Mouse (Mus musculus) heart, embryonic 12.5 days (tissue): ENCODE data around the gene Map2k6. TPM values are rescaled to one million over a fixed set of nuclear protein-coding genes. Genes with fewer than 3 reads are reported as not detected.

Experiments
- ATAC-seq: fragments of 200-750 bp; cut with Nextera tagmentation; 2 replicates; pipeline ENCODE4 v1.8.0; 2017; ENCODE audit warnings: moderate TSS enrichment, moderate library complexity; ENCODE audit not compliant: insufficient number of reproducible peaks, low FRiP score
- H3K27ac ChIP-seq: fragments of 300-500 bp; sonication (generic); 2 replicates; pipeline ENCODE4 v1.5.1; 2016; ENCODE audit warnings: mild to moderate bottlenecking, moderate library complexity; ENCODE audit not compliant: poor library complexity, severe bottlenecking
- H3K27me3 ChIP-seq: fragments of 300-500 bp; sonication (generic); replicated peaks from 2 replicates; pipeline ENCODE4 v1.6.1; 2016; ENCODE audit warnings: mild to moderate bottlenecking, moderate library complexity
- H3K36me3 ChIP-seq: fragments of 300-500 bp; sonication (generic); 2 replicates; pipeline ENCODE4 v1.6.1; 2016; ENCODE audit warnings: mild to moderate bottlenecking, moderate library complexity
- H3K4me1 ChIP-seq: fragments of 300-500 bp; sonication (generic); replicated peaks from 2 replicates; pipeline ENCODE4 v1.6.1; 2016; ENCODE audit warnings: mild to moderate bottlenecking
- H3K4me2 ChIP-seq: fragments of 300-500 bp; sonication (generic); 2 replicates; pipeline ENCODE4 v1.6.1; 2016; ENCODE audit warnings: mild to moderate bottlenecking, moderate library complexity
- H3K4me3 ChIP-seq: fragments of 300-500 bp; sonication (generic); 2 replicates; pipeline ENCODE4 v1.5.1; 2016; ENCODE audit warnings: mild to moderate bottlenecking
- H3K9ac ChIP-seq: fragments of 300-500 bp; sonication (generic); 2 replicates; pipeline ENCODE4 v1.6.1; 2016; ENCODE audit warnings: mild to moderate bottlenecking, moderate library complexity
- H3K9me3 ChIP-seq: fragments of 300-500 bp; sonication (generic); replicated peaks from 2 replicates; pipeline ENCODE4 v1.6.1; 2016; ENCODE audit warnings: mild to moderate bottlenecking, moderate library complexity
- WGBS: fragments of 180-500 bp; shearing (Covaris S2); methylation state at CpG from one replicate; pipeline ENCODE4 v1.1.7; 2016; 5-methylcytosine and 5-hydroxymethylcytosine counted together
- polyA plus RNA-seq: library from polyadenylated mRNA; unstranded; fragments of >200 nt; fragmentation: Nextera tagmentation; extraction: Ambion mirVana; gene quantifications from 2 replicates; pipeline ENCODE4 v1.2.1, GENCODE M21; 2016

The Map2k6 gene
- polyA plus RNA-seq, 1 experiment from 2014 or later, result 13.7 TPM

DNA sequence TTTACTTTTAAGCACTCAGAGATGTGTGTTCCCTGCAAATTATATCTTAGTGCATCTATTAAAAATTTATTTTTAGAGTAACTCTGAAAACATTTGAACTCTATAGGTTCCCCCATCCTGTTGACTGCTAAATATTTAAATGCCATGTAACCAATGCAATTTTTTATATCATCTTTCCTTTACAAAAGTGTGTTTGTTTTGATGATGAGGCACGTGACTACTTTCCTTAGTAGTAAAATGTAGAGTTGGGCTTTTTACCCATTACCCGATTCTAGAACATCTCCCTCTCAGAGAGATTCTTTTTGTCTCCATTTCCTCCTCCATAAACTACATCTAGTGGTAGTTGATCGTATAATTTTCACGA is 51.8 kb downstream of the Map2k6 start:
- Histone ChIP-seq H3K4me3 (no peak overlapping the region), H3K9me3 (no peaks in the 10 kb centered on the region), H3K9ac (no peak overlapping the region), H3K4me1 (peaks cover 42% of the 10 kb centered on the region), H3K27me3 (peaks cover 29% of the 10 kb centered on the region), H3K36me3 (no peaks in the 10 kb centered on the region), H3K4me2 (no peak overlapping the region), H3K27ac (no peak overlapping the region)
- 85% methylated on average over 4 of the region's 4 CpGs for WGBS
- ATAC-seq, result no peak

DNA sequence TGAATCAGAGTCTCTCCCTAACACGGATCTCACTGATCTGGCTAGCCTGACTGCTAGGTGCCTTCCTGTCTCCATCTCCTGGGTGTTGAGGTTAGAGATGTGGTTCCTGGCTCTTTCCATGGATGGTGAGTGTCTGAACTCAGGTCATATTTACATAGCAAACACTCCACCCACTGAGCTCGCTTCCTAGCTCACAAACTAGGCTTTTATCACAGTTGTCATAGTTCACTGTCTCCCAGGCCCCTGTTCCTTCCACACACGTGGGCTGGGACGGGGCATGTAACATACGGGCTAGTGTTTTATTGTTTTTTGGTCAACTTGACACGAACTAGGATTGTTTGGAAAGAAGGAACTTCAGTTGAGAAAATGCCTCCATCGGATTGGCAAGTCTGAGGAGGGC is 52.7 kb downstream of the Map2k6 start:
- Histone ChIP-seq H3K4me3 (no peak overlapping the region), H3K9ac (no peak overlapping the region), H3K9me3 (no peaks in the 10 kb centered on the region), H3K4me2 (no peak overlapping the region), H3K27ac (no peak overlapping the region), H3K4me1 (peaks cover 42% of the 10 kb centered on the region), H3K27me3 (peaks cover 34% of the 10 kb centered on the region), H3K36me3 (no peaks in the 10 kb centered on the region)
- ATAC-seq, result no peak
- 64% methylated on average over 7 of the region's 7 CpGs for WGBS

DNA sequence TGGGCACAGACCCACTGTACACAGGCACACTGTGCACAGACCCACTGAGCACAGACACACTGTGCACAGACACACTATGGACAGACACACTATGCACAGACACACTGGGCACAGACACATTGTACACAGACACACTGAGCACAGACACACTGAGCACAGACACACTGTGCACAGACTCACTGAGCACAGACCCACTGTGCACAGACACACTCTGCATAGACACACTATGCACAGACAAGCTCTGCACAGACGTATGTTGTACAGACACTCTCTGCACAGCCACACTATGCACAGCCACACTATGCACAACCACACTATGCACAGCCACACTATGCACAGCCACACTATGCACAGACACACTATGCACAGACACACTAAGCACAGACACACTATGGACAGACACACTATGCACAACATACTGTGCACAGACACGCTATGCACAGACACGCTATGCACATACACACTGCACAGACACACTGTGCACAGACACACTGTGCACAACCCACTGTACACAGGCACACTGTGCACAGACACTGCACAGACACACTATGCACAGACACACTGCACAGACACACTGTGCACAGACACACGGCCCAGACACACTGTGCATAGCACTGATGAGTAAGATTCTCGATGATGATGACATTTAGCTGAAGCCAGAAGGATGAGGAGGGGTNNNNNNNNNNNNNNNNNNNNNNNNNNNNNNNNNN is 54.7 kb downstream of the Map2k6 start:
- H3K27me3 ChIP-seq, result peaks cover 32% of the 10 kb centered on the region
- no peak overlapping the region for H3K4me3 ChIP-seq
- H3K4me1 ChIP-seq, result peaks cover 39% of the 10 kb centered on the region
- ATAC-seq, result no peak
- WGBS, result 89% methylated on average over 5 of the region's 5 CpGs
- H3K27ac ChIP-seq, result no peak overlapping the region
- H3K4me2 ChIP-seq, result no peak overlapping the region
- H3K36me3 ChIP-seq, result no peaks in the 10 kb centered on the region
- no peak overlapping the region for H3K9ac ChIP-seq
- no peaks in the 10 kb centered on the region for H3K9me3 ChIP-seq

DNA sequence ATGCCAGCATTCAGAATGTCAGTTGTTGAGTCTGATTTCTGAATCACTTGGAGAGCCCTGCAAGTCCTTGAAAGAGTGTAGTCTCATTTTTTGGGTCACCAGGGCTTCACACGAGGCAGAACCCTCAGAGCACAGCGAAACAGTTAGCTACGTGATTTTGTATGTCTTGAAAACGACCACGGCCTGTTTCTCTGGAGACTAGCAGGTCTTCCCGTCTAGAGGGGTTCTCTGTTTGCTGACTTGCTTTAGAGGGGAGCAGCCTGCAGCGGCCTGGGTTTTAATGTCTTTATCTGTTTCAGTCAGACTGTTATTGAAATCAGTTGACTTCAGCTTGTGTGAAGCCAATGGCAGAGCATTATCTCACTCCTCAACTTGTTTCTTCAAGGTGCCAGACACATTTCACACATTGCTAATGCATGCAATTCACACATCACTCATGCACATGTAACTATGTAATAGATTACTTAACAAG is 58.6 kb downstream of the Map2k6 start:
- Histone ChIP-seq H3K4me3 (no peak overlapping the region), H3K36me3 (no peaks in the 10 kb centered on the region), H3K4me2 (no peak overlapping the region), H3K4me1 (peaks cover 24% of the 10 kb centered on the region), H3K9ac (no peak overlapping the region), H3K9me3 (no peaks in the 10 kb centered on the region), H3K27ac (no peak overlapping the region), H3K27me3 (peaks cover 41% of the 10 kb centered on the region)
- WGBS, result 62% methylated on average over 7 of the region's 7 CpGs
- ATAC-seq, result no peak

DNA sequence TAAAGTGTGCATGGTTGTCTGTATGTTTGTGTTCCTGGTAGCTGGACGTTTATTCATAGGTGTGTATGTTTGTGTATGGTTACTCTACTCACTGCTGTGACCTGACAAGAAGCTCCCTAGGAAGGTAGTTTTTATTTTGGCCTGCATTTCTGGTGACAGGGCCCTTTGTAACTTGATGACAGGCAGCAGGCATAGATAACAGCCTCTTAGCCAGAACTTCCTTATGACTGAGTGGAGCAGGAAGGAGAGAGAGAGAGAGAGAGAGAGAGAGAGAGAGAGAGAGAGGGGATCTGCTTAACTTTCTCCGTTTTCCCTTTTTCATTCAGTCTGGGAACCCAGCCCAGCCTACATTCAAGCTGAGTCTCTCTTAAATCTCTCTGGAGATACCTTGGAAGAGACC is 61.6 kb downstream of the Map2k6 start:
- H3K9me3 ChIP-seq, result no peaks in the 10 kb centered on the region
- peaks cover 25% of the 10 kb centered on the region for H3K27me3 ChIP-seq
- no peak overlapping the region for H3K27ac ChIP-seq
- no peak overlapping the region for H3K4me2 ChIP-seq
- WGBS, result 12% methylated on average over 2 of the region's 2 CpGs
- H3K4me1 ChIP-seq, result peaks cover 36% of the 10 kb centered on the region
- no peak overlapping the region for H3K9ac ChIP-seq
- no peaks in the 10 kb centered on the region for H3K36me3 ChIP-seq
- no peak overlapping the region for H3K4me3 ChIP-seq
- no peak for ATAC-seq

DNA sequence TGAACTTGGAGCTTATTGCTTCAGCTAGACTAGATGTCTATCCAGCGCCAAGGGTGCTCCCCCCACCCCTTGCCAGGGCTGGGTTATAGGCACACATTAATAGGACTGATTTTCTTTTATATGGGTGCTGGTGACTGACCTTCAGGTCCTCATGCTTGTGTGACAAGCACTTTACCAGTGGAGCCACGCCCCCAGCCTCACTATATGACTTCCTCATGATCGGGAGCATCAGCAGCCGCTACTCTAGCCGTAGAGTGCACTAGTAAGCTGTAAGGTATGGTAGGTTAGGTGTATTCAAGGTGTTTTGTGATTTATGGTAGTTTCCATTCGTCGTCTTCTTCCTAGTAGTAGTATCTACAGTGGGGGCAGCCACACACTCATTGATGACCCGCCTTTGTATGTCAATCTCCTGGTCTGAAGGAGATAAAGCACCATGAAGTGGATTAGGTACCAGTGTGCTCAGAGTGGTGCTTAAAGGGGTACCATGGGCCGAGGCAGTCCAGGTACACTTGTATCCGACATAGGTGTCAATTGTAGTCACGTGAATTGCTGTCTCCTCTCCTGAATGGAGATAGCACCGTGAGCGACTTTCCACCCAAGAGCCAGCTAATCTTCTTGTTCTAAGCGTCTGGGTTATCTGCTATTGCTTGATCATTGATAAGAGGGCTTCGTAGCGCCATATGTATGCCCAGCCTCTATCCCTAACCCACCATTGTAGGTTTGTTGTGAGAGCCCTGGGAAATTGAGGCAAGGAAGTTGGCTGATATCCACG is 62.8 kb downstream of the Map2k6 start:
- WGBS, result 78% methylated on average over 17 of the region's 17 CpGs
- H3K36me3 ChIP-seq, result no peaks in the 10 kb centered on the region

DNA sequence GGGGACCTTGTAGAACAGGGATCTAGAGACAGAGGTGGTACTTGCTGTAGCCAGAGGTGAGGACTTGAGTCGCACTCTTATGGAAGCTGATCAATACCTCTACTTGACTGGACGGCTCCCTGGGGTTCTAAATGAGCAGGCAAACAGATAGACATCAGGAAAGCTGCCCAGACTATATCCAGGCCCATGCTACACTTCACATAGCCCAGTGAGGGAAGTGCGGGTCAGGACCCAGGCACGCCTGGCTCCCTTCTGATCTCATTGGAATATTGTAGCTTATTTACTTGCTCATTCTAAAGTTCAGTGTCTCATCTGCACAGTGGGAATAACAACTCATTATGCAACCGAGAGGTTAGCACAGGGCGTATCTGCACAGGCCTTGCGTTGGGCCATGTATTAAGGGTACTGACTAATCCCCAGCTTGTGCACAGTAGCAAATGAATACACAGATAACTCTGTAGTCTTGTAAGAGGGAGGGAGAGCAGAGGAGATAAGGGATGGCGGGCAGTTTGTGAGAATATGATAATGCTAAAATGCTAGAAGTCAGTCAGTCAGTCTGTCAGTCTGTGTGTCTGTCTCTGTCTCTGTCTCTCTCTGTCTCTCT is 64.2 kb downstream of the Map2k6 start:
- ATAC-seq, result no peak
- 58% methylated on average over 8 of the region's 8 CpGs for WGBS
- Histone ChIP-seq H3K4me1 (peaks cover 32% of the 10 kb centered on the region), H3K36me3 (no peaks in the 10 kb centered on the region), H3K27me3 (peaks cover 16% of the 10 kb centered on the region), H3K4me2 (no peak overlapping the region), H3K4me3 (no peak overlapping the region), H3K9me3 (no peaks in the 10 kb centered on the region), H3K27ac (no peak overlapping the region), H3K9ac (no peak overlapping the region)

More for the DNA sequence above, 62.8 kb downstream of the Map2k6 start:
- no peak for ATAC-seq
- Histone ChIP-seq H3K4me3 (no peak overlapping the region), H3K27me3 (peaks cover 18% of the 10 kb centered on the region), H3K9ac (no peak overlapping the region), H3K4me2 (no peak overlapping the region), H3K4me1 (peaks cover 36% of the 10 kb centered on the region), H3K27ac (no peak overlapping the region), H3K9me3 (no peaks in the 10 kb centered on the region)

DNA sequence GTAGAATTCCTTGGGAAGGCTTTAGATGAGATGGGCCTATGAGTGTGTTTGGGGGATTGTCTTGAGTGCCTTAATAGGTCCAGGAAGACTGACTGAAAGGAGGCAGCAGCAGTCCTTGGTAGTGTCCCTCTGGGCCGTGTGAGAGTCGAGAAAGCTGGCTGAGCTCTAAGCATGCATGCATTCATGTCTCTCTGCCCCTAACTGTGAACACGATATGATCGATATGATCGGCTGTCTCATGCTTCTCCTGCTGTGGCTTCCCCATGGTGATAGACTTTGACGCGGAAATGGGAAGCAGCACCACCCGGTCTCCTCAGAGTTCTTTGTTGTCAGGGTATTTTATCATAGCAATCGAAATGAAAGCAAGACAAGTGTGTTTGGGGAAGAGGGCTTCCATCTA is 64.9 kb downstream of the Map2k6 start:
- no peaks in the 10 kb centered on the region for H3K9me3 ChIP-seq
- WGBS, result 67% methylated on average over 9 of the region's 9 CpGs
- no peaks in the 10 kb centered on the region for H3K36me3 ChIP-seq
- no peak; the same call in 1 of the 2 replicates for ATAC-seq
- H3K27me3 ChIP-seq, result peaks cover 13% of the 10 kb centered on the region
- H3K9ac ChIP-seq, result no peak overlapping the region
- H3K4me2 ChIP-seq, result no peak overlapping the region
- no peak overlapping the region for H3K27ac ChIP-seq
- H3K4me1 ChIP-seq, result peaks cover 32% of the 10 kb centered on the region
- H3K4me3 ChIP-seq, result no peak overlapping the region

DNA sequence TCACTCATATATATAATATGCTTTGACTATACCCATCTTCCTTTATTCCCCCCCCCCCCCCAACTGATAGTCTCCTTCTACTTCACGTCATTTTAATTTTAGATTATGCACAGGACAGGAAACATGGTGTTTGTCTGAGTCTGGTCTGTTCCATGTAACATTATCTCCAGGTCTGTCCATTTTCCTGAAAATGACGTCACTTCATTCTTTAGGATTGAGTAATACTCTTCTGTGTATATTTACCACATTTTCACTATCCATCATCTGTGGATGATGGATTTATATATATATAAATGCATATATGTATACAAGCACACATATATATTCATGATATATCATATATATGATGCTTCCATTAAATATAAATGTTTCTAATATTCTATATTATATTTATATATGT is 70.1 kb downstream of the Map2k6 start:
- H3K36me3 ChIP-seq, result no peaks in the 10 kb centered on the region
- no peak overlapping the region for H3K27ac ChIP-seq
- no peak overlapping the region for H3K4me3 ChIP-seq
- H3K9ac ChIP-seq, result no peak overlapping the region
- H3K4me2 ChIP-seq, result no peak overlapping the region
- H3K27me3 ChIP-seq, result 0 out of 2 replicates have a peak, but pooled peaks cover 3% of the 10 kb centered on the region
- WGBS, result 42% methylated on average over 2 of the region's 2 CpGs
- H3K4me1 ChIP-seq, result 0 out of 2 replicates have a peak, but pooled peaks cover under 1% of the 10 kb centered on the region
- no peak for ATAC-seq
- H3K9me3 ChIP-seq, result no peaks in the 10 kb centered on the region

DNA sequence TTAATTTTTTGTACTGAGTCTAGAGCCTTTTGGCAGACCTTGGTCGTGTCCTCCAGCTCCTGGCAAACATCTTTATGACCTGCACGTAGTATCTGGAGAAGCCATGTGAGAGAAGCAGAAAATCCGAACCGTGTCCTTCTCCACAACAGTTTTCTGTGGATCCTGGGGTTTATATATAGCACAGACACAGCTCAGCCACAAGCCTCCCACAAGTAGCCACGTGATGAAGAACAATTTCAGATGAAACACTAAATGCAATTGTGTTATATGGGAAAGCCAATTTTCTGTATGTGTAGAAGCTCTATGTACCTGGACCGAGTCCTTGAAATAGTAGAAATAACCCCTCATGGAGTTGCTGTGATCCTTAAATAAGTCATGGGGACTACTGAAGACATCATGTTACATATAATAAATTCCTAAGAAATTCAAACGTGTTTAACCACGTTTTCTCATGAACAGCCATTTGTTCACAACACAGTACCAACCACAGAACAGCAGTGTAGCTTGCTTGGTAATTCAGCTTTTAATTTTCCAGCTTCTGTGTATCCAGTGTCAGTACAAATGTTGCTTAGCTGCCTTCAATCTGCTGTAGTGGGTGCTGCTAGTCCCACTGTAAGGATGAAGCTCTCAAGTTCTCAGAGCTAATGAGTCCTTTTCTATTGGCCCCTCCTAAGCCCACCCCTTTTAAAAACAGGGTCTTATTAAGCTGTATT is 71.8 kb downstream of the Map2k6 start:
- Histone ChIP-seq H3K27me3 (0 out of 2 replicates have a peak, but pooled peaks cover 3% of the 10 kb centered on the region), H3K4me1 (no peaks in the 10 kb centered on the region), H3K36me3 (no peaks in the 10 kb centered on the region), H3K9me3 (no peaks in the 10 kb centered on the region), H3K4me3 (no peak overlapping the region), H3K27ac (no peak overlapping the region), H3K4me2 (no peak overlapping the region), H3K9ac (no peak overlapping the region)
- WGBS, result 75% methylated on average over 8 of the region's 8 CpGs
- ATAC-seq, result no peak

DNA sequence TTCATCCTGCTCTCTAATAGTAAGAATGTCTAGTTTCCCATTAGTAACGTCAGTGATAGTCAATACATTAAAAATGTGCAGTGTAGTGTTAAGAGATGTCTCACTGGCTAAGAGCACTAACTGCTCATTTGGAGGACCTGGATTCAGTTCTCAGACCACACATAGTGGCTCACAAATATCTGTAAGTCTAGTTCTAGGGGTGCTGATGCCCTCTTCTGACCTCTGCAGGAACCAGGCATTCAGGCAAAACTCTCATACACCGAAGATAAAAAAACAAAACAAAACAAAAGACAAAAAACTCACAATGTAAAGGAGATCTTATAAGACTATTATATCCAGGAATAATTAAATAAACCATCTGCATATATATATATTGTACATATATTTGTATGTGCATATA is 72.4 kb downstream of the Map2k6 start:
- no peaks in the 10 kb centered on the region for H3K27me3 ChIP-seq
- no peak for ATAC-seq
- no peak overlapping the region for H3K27ac ChIP-seq
- H3K4me1 ChIP-seq, result no peaks in the 10 kb centered on the region
- H3K4me3 ChIP-seq, result no peak overlapping the region
- no peak overlapping the region for H3K9ac ChIP-seq
- 83% methylated on average over 2 of the region's 2 CpGs for WGBS
- no peaks in the 10 kb centered on the region for H3K9me3 ChIP-seq
- no peak overlapping the region for H3K4me2 ChIP-seq
- no peaks in the 10 kb centered on the region for H3K36me3 ChIP-seq
